Mouse (Mus musculus) embryonic facial prominence, embryonic 12.5 days (tissue): ENCODE measurements around the gene Fgfr1op2. TPM values are rescaled to one million over a fixed set of nuclear protein-coding genes. Genes with fewer than 3 reads are reported as not detected.

Experiments used
- polyA plus RNA-seq: library from polyadenylated mRNA; unstranded; fragments of >200 nt; fragmentation: Nextera tagmentation; extraction: Ambion mirVana; gene quantifications from 2 replicates; pipeline ENCODE4 v1.2.1, GENCODE M21; 2016

Fgfr1op2 gene
- polyA plus RNA-seq, 1 experiment from 2014 or later: 87.8 TPM

Other genes with a start within 250 kb of the Fgfr1op2 start
- 5.9 and 8.4 TPM in 2 replicates for gene Itpr2, start 75.0 kb upstream of the Fgfr1op2 start, polyA plus RNA-seq
- 75.6 and 80.9 TPM in 2 replicates for gene Ints13, start 632 bp downstream of the Fgfr1op2 start, polyA plus RNA-seq
- gene Med21, start 65.3 kb downstream of the Fgfr1op2 start, polyA plus RNA-seq: 130 and 143 TPM in 2 replicates
- gene Tm7sf3, start 65.6 kb downstream of the Fgfr1op2 start, polyA plus RNA-seq: 37.0 and 38.4 TPM in 2 replicates
- gene Stk38l, start 147.8 kb downstream of the Fgfr1op2 start, polyA plus RNA-seq: 19.5 and 20.1 TPM in 2 replicates
- 7.1 and 8.8 TPM in 2 replicates for gene Arntl2, start 218.9 kb downstream of the Fgfr1op2 start, polyA plus RNA-seq